Mouse (Mus musculus): ENCODE data around the gene Efcab10.

The Efcab10 gene

DNA sequence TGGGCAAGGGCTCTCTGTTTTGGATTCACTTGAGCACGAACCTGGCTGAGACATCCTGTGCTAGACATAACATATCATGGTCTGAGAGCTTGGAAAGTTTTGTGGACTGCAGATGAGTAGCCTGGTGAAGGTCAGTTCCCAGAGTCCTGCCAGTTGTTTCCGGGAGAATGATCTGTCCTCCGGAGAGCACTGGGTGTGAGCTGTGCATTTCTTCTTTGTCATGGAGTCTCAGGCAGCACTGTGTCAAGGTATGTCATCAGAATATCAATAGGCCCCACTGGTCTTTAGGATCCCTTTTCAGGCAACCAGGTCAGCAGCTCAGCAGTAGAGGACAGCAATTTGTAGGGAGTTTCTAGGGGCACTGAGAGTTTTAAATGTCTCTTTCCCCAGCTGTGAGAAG lies 32.6 kb downstream of the Efcab10 start:
- DNase-seq (ENCODE audit: low spot score in 2 of 2): no peak

DNA sequence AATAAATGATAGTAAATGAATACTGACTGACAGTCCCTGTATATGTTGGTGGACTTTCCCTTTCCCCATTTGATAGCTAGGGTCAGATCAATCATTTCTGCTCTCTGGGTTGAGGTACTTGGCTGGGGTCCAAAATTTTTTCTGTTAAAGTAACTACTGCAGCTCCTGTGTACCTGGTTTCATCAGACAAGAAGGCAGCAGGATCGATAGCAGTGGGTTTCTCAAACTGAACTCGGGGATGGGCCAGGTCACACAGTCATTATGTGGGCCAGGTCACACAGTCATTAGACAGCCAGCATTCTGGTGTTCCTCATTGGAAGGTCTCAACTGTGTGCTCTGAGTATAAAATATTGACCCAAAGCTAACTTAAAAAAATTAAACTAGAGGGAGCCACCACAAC lies 33.1 kb downstream of the Efcab10 start:
- no peak for DNase-seq (ENCODE audit: low spot score in 2 of 2)

DNA sequence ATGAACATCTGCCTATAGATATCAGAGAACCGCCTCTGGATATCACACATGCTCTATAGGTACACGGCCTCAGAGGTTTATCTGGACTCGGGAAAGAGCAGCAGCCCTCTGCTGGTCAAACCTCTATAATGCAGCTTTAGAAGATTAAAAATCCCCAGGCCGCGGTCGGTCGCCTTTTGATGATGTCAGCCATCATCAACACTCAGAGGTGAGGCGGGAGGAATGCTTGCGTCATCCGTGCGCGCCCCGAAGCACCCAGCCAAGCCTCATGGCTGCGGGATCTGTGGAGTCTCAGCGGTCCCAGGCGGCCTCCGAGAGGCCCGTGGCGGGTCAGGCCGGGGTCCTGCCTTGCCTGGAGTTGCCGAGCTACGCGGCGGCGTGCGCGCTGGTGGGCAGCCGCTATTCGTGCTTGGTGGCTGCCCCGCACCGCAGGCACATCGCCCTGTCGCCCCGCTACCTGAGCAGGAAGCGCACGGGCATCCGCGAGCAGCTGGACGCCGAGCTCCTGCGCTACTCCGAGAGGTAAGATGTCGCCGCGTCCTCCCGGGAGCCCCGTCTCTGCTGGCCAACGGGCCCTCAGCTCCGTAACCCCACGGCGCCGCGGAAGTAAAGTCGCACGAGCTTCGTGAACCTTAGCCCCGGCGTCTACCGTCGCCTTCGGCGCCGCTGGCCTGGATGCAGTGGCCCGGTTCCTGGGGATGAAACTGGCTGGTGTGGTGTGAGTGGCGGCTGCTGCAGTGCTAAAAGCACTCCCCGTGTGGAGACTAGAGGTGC lies 34.9 kb downstream of the Efcab10 start, which contains the start of gene Twistnb:
Gene Twistnb (plus strand): TSS at position 249 of the 774 bp plus-strand sequence.
- DNase-seq (ENCODE audit: low spot score in 2 of 2): peak; percentile 91 to 97

DNA sequence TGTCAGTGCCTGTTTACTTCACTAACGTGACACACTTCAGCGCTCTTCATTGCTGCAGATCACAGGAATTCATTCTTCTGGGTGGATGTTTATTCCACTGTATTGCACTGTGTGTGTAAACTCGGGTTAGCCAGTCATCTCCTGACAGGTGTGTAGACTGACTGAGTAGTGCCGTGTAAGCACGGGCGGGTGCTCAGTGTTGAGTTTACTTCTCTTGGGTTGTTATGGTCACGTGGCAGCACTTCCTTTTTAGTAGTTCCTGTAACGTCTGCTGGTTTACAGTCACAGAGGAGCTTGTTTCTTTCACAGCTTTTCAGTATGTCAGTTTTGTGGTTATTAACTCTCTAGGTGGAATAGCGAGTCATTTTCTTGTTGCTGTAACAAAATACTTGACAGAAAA lies 39.2 kb downstream of the Efcab10 start:
- DNase-seq (ENCODE audit: low spot score in 2 of 2): no peak

DNA sequence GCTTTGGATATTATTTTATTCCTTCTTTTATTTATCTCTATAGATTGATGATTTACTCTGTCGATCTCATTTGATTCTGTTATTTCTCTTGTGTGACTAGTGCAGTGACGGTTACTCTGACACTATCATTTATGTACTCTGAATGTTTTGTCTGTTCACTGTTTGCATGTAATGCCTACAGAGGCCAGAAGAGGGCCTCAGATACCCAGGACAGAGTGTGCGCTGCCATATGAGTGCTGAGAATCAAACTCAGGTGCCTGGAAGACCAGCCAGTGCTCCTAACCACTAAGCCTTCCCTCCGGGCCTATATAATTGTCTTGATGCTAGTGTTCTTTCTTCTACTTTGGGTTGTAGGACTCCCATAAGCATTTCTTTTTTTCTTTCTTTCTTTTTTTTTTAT lies 40.1 kb downstream of the Efcab10 start:
- DNase-seq (ENCODE audit: low spot score in 2 of 2): no peak

Data from urinary bladder, adult 18-20 months (tissue).